Mouse (Mus musculus) embryonic facial prominence, embryonic 15.5 days (tissue): ENCODE measurements at regions not wholly inside any gene's neighbourhood (a gene's known extent, or its start where the extent isn't known, plus 50 kb on each side); places are given as distances from the start of the nearest gene placed in this dataset.

ENCODE experiments used
- ATAC-seq: fragments of 200-750 bp; cut with Nextera tagmentation; 2 replicates; pipeline ENCODE4 v1.8.0; 2017; ENCODE audit warnings: low read depth, moderate TSS enrichment; ENCODE audit not compliant: insufficient number of reproducible peaks, low FRiP score, low TSS enrichment
- H3K27ac ChIP-seq: fragments of 300-500 bp; sonication (generic); replicated peaks from 2 replicates; pipeline ENCODE4 v1.5.1; 2015; ENCODE audit warnings: mild to moderate bottlenecking, inconsistent platforms
- H3K27me3 ChIP-seq: fragments of 300-500 bp; sonication (generic); 2 replicates; pipeline ENCODE4 v1.6.1; 2015; ENCODE audit warnings: inconsistent platforms
- H3K36me3 ChIP-seq: fragments of 300-500 bp; sonication (generic); 2 replicates; pipeline ENCODE4 v1.6.1; 2015; ENCODE audit warnings: mild to moderate bottlenecking, inconsistent platforms
- H3K4me1 ChIP-seq: fragments of 300-500 bp; sonication (generic); 2 replicates; pipeline ENCODE4 v1.6.1; 2015; ENCODE audit warnings: inconsistent platforms
- H3K4me2 ChIP-seq: fragments of 300-500 bp; sonication (generic); replicated peaks from 2 replicates; pipeline ENCODE4 v1.6.1; 2015; ENCODE audit warnings: mild to moderate bottlenecking, inconsistent platforms
- H3K4me3 ChIP-seq: fragments of 300-500 bp; sonication (generic); replicated peaks from 2 replicates; pipeline ENCODE4 v1.5.1; 2015; ENCODE audit warnings: mild to moderate bottlenecking, inconsistent platforms
- H3K9ac ChIP-seq: fragments of 300-500 bp; sonication (generic); 2 replicates; pipeline ENCODE4 v1.6.1; 2015; ENCODE audit warnings: inconsistent platforms
- H3K9me3 ChIP-seq: fragments of 300-500 bp; sonication (generic); replicated peaks from 2 replicates; pipeline ENCODE4 v1.6.1; 2016; ENCODE audit warnings: inconsistent platforms
- WGBS: fragments of 180-500 bp; shearing (Covaris S2); methylation state at CpG from one replicate; pipeline ENCODE4 v1.1.7; 2015; 5-methylcytosine and 5-hydroxymethylcytosine counted together

DNA sequence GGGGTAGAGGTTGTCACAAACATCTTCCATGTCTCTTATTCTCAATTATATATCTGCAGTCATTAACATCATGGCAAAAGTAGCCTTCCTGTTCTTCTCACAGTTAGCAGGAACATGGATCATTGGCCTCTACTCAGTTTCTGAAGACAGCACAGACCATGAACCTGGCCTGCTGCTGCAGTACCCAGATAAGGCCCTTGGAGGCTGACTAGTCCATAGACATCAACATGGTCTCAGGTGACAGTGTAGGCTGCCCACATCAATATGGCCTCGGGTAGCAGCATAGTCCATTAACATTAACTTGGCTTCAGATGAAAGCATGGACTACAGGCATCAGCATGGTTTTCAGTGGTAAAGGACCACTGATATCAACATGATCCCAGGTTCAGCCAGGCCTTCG is 95.9 kb upstream of the Tmtc4 start:
- H3K9ac ChIP-seq: no peak overlapping the region
- no peaks in the 10 kb centered on the region for H3K36me3 ChIP-seq
- ATAC-seq: no peak
- H3K4me1 ChIP-seq: no peaks in the 10 kb centered on the region; the same call in 1 of the 2 replicates
- H3K4me2 ChIP-seq: no peak overlapping the region
- no peaks in the 10 kb centered on the region for H3K27me3 ChIP-seq
- H3K4me3 ChIP-seq: no peak overlapping the region
- H3K27ac ChIP-seq: no peak overlapping the region
- H3K9me3 ChIP-seq: no peaks in the 10 kb centered on the region
- 78% methylated on average over 2 of the region's 2 CpGs for WGBS

DNA sequence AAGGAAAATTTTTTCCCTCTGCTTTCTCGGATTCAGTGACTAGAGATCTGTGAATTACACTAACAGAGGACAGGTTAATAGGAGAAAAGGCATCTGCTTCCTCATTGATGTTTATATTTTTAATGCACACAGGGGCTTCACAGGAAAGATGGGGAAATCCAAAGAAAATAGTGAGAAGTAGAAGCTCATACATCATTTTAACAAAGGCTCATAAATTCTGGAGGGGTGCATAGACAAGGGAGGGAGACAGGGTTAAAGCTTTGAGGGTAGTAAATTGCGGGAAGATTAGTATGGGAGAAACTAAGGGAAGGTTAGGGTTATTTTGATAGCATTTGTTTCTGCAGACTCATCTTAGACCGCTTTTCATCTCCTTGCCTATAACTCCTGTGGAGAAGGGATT is 95.0 kb upstream of the Tmtc4 start:
- no peak overlapping the region for H3K27ac ChIP-seq
- H3K9ac ChIP-seq: no peak overlapping the region
- no peak overlapping the region for H3K4me2 ChIP-seq
- no peaks in the 10 kb centered on the region for H3K36me3 ChIP-seq
- H3K27me3 ChIP-seq: no peaks in the 10 kb centered on the region
- H3K4me3 ChIP-seq: no peak overlapping the region
- H3K9me3 ChIP-seq: no peaks in the 10 kb centered on the region
- 72% methylated on average over 3 of the region's 3 CpGs for WGBS
- H3K4me1 ChIP-seq: no peaks in the 10 kb centered on the region; the same call in 1 of the 2 replicates
- ATAC-seq: no peak

DNA sequence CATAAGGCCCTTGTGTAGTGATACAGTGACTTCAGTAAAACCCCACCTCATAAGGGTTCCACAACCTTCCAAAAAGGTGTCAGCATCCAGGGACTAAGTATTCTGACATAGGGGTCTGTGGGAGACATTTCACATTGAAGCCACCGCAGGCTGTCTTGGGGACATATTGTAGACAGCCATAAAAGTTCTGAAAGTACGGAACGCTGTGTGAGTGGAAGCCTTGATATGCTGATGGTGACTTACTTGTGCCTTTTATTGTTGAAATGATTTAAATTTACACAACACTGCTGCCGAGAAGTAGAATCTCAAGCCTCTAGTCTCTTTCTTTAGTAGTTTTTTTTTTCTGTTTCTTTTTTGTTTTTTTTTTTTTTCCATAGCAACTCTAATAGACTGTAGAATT is 82.5 kb upstream of the Tmtc4 start:
- Histone ChIP-seq H3K4me2 (no peak overlapping the region), H3K4me3 (no peak overlapping the region), H3K27me3 (0 out of 2 replicates have a peak, but pooled peaks cover 4% of the 10 kb centered on the region), H3K27ac (no peak overlapping the region), H3K9ac (no peak overlapping the region), H3K9me3 (no peaks in the 10 kb centered on the region), H3K4me1 (peaks cover 5% of the 10 kb centered on the region; the same call in 1 of the 2 replicates), H3K36me3 (no peaks in the 10 kb centered on the region)
- no peak for ATAC-seq
- WGBS: 92% methylated on average over 4 of the region's 4 CpGs

DNA sequence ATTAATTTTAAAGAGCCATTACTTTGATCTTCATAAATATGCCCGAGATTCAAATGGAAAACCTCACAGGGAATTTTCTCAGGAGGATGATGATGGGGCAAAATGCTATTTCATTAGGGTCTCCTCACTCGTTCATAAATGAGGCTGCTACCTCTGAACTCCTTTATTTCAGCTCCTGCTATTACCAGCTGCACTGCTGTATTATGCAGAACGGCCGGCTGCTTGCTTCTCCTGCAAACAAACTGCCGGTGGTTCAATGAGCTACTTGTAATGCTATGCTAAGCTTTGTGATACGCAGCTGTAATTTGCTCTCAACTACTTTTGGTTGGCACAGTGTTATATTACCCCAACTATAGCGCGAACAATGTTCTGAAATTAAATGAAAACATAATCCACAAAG is 81.7 kb upstream of the Tmtc4 start:
- no peak overlapping the region for H3K9ac ChIP-seq
- no peak overlapping the region for H3K27ac ChIP-seq
- H3K36me3 ChIP-seq: no peaks in the 10 kb centered on the region
- 0 out of 2 replicates have a peak, but pooled peaks cover 4% of the 10 kb centered on the region for H3K27me3 ChIP-seq
- WGBS: 30% methylated on average over 8 of the region's 8 CpGs
- no peak overlapping the region for H3K4me3 ChIP-seq
- no peak for ATAC-seq
- H3K9me3 ChIP-seq: no peaks in the 10 kb centered on the region
- H3K4me1 ChIP-seq: peaks cover 5% of the 10 kb centered on the region; the same call in 1 of the 2 replicates
- no peak overlapping the region for H3K4me2 ChIP-seq

DNA sequence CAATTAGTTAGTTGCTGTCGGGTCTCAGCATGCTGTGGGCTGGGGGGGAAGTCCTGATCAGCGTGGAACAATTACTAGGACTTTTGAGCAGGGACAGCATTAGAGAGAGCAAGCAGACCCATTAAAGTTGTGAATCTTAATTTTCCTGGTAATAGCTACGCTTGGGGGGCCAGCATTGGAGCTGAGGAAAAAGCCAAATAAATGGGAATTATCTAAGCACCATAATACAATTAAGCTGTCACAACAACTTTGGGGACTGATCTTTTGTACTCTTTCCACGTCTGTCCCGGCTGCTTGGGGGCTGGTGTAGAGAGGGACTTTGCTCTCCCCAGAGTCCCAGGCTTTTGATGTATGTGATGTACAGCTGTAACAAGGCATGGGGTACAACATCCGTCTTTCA is 81.3 kb upstream of the Tmtc4 start:
- ATAC-seq: no peak
- H3K36me3 ChIP-seq: no peaks in the 10 kb centered on the region
- H3K4me3 ChIP-seq: no peak overlapping the region
- 26% methylated on average over 6 of the region's 6 CpGs for WGBS
- no peaks in the 10 kb centered on the region for H3K9me3 ChIP-seq
- no peak overlapping the region for H3K4me2 ChIP-seq
- peaks cover 5% of the 10 kb centered on the region; the same call in 1 of the 2 replicates for H3K4me1 ChIP-seq
- H3K9ac ChIP-seq: no peak overlapping the region
- H3K27me3 ChIP-seq: 0 out of 2 replicates have a peak, but pooled peaks cover 4% of the 10 kb centered on the region
- H3K27ac ChIP-seq: no peak overlapping the region

DNA sequence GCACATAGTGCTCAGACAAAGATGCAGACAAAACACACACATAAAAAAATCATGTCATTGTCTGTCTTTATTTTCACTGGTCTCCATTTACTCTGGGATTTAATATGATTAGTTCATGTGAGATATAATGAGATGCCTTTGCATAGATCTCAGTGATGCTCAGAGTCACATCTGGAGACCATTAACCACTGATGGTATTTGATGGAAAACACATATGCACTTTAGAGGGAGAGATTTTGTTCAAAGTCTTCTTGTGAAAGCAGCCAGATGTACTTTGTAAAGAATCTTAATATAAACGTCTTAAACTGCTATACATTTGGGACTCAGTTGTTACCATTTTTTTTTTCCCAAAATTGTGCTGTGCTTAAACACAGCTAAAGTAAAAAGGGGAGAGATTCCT is 79.1 kb upstream of the Tmtc4 start:
- Histone ChIP-seq H3K4me1 (peaks cover 5% of the 10 kb centered on the region; the same call in 1 of the 2 replicates), H3K27ac (no peak overlapping the region), H3K36me3 (no peaks in the 10 kb centered on the region), H3K9me3 (no peaks in the 10 kb centered on the region), H3K27me3 (0 out of 2 replicates have a peak, but pooled peaks cover 4% of the 10 kb centered on the region), H3K9ac (no peak overlapping the region), H3K4me2 (no peak overlapping the region), H3K4me3 (no peak overlapping the region)
- no peak for ATAC-seq
- 25% methylated on average over 1 of the region's 1 CpGs for WGBS

DNA sequence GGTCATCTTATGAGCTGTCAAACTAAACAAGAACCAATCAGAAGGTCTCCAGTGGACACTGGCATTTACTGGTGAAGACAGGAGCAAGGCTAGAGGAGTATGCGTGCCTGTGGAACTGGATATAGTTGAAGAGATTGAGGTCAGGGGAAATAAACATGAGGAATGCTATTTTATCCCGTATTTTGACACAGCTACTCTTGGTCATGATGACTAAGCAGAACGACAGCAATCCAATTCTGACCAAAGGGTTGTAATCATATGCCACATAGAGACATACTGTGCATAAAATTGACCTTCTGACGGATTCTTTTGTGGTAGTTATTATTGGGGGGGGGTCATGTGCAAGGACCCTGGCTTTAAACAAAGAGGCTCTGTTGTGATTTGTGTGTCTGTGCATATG is 73.1 kb upstream of the Tmtc4 start:
- Histone ChIP-seq H3K9ac (no peak overlapping the region), H3K36me3 (no peaks in the 10 kb centered on the region), H3K4me1 (no peaks in the 10 kb centered on the region), H3K27me3 (no peaks in the 10 kb centered on the region), H3K4me3 (no peak overlapping the region), H3K9me3 (no peaks in the 10 kb centered on the region), H3K4me2 (no peak overlapping the region), H3K27ac (no peak overlapping the region)
- no peak for ATAC-seq
- 72% methylated on average over 4 of the region's 4 CpGs for WGBS

DNA sequence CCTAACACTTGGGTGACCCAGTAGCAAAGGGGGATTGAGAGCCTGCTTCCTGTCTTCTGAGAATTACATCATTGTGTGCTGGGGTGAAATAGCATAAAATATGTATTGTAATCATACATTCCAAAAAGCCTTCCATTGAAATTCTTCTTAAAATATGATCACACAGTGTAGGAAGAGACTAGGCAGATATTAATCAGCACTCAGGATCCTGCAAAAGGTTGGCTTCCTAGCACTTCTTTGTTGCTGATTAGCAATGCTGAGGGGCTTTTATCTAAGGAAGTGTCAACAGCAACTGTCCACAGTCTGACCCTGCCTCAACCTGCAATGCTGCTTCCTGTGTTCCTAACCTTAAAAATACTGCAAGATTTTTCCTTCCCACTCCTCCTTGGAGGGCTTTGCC is 64.6 kb upstream of the Tmtc4 start:
- ATAC-seq: no peak
- no peaks in the 10 kb centered on the region for H3K36me3 ChIP-seq
- H3K4me2 ChIP-seq: no peak overlapping the region
- H3K27ac ChIP-seq: no peak overlapping the region
- H3K9me3 ChIP-seq: no peaks in the 10 kb centered on the region
- H3K4me1 ChIP-seq: no peaks in the 10 kb centered on the region
- H3K27me3 ChIP-seq: no peaks in the 10 kb centered on the region
- no peak overlapping the region for H3K4me3 ChIP-seq
- H3K9ac ChIP-seq: no peak overlapping the region

DNA sequence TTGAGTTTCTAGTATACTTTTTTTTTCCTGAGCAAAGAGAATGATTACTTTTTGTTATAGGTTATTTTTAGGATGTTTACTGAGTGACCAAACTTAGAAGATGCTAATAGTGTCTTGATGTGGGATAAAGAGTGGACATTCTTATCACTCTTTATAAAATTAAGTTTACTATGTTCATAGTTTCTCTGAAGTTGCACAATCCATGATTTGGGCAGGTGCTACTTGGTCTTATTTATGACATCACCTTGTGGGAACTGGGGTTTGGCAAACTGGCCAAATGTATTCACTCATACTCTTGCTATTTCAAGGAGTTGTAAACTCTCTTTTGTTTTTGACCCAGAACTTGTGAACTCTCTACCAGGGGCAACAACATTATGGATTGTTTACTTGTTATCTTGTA is 56.2 kb upstream of the Tmtc4 start:
- no peak for ATAC-seq
- H3K4me2 ChIP-seq: no peak overlapping the region
- no peaks in the 10 kb centered on the region for H3K36me3 ChIP-seq
- no peaks in the 10 kb centered on the region for H3K9me3 ChIP-seq
- no peak overlapping the region for H3K27ac ChIP-seq
- H3K9ac ChIP-seq: no peak overlapping the region
- no peaks in the 10 kb centered on the region for H3K4me1 ChIP-seq
- no peak overlapping the region for H3K4me3 ChIP-seq
- H3K27me3 ChIP-seq: no peaks in the 10 kb centered on the region

DNA sequence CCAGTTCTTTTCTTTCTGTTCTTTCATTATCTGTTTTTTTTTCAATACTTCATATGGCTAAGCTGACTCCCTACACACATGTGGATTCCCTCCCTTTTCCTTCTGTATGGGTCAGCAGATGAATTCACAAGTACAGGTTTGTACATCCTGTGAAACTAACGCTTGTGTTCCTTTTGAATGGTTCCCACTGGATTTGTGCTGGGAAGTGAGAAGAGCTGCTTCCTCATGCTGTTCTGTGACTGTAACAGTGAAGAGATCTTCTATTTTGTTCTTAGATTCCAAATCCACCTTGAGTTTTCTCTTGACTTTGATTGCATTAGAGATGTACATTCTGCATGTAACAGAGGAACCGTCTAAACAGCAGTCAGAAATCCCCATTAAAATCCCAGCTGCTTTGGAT is 53.6 kb upstream of the Tmtc4 start:
- no peak for ATAC-seq
- 48% methylated on average over 2 of the region's 2 CpGs for WGBS
- no peaks in the 10 kb centered on the region for H3K36me3 ChIP-seq

More for the DNA sequence above, 53.6 kb upstream of the Tmtc4 start:
- Histone ChIP-seq H3K9me3 (no peaks in the 10 kb centered on the region), H3K4me1 (no peaks in the 10 kb centered on the region), H3K27me3 (no peaks in the 10 kb centered on the region), H3K4me3 (no peak overlapping the region), H3K4me2 (no peak overlapping the region), H3K9ac (no peak overlapping the region), H3K27ac (no peak overlapping the region)
